Mouse (Mus musculus) small intestine, adult 2 months (tissue): ENCODE results near the gene Bscl2. TPM values are rescaled to one million over a fixed set of nuclear protein-coding genes. Genes with fewer than 3 reads are reported as not detected.
"Not testable (repeated sequence)": the region's sequence is repeated elsewhere in the genome, so short reads cannot be mapped to it uniquely, and the experiment has no call there.

ENCODE experiments used
- H3K27ac ChIP-seq: fragments of 200-500 bp; 2 replicates; pipeline ENCODE4 v1.5.1; 2012; ENCODE audit warnings: low read depth, low read length, control low read depth, inconsistent platforms; ENCODE audit not compliant: insufficient read depth
- H3K27me3 ChIP-seq: fragments of 200-500 bp; 2 replicates; pipeline ENCODE4 v1.6.1; 2012; ENCODE audit warnings: mild to moderate bottlenecking, moderate library complexity, low read length, inconsistent platforms; ENCODE audit not compliant: control insufficient read depth, insufficient read depth
- H3K36me3 ChIP-seq: fragments of 200-500 bp; 2 replicates; pipeline ENCODE4 v1.6.1; 2012; ENCODE audit warnings: mild to moderate bottlenecking, low read length, control low read depth, inconsistent platforms; ENCODE audit not compliant: control insufficient read depth, insufficient read depth
- H3K4me1 ChIP-seq: fragments of 200-500 bp; 2 replicates; pipeline ENCODE4 v1.6.1; 2012; ENCODE audit warnings: low read length, inconsistent platforms, mixed read lengths; ENCODE audit not compliant: control insufficient read depth, insufficient read depth, insufficient read length
- H3K4me3 ChIP-seq: fragments of 200-500 bp; 2 replicates; pipeline ENCODE4 v1.5.1; 2012; ENCODE audit warnings: low read depth, mild to moderate bottlenecking, control low read depth, inconsistent platforms, low read length, moderate library complexity
- CTCF ChIP-seq: fragments of 200-500 bp; IDR thresholded peaks from 2 replicates; pipeline ENCODE4 v1.5.1; 2012; ENCODE audit warnings: low read depth, mild to moderate bottlenecking, control low read depth, inconsistent platforms, low read length, moderate library complexity, mixed read lengths; ENCODE audit not compliant: insufficient replicate concordance, insufficient read length; ENCODE audit errors: extremely low read depth
- POLR2A ChIP-seq: fragments of 200-500 bp; IDR thresholded peaks from 2 replicates; pipeline ENCODE4 v1.6.1; 2012; ENCODE audit warnings: low read depth, mild to moderate bottlenecking, control low read depth, inconsistent platforms, low read length, moderate library complexity
- WGBS: fragments of 180-500 bp; shearing (Covaris S2); methylation state at CpG from one replicate; pipeline ENCODE4 v1.1.7; 2018; 5-methylcytosine and 5-hydroxymethylcytosine counted together
- polyA plus RNA-seq: library from polyadenylated mRNA; depleted of rRNA; stranded (reverse); fragments of >200 nt; gene quantifications from 2 replicates; pipeline ENCODE4 v1.2.3, GENCODE M21; 2012

Bscl2 gene
- polyA plus RNA-seq, 1 experiment: 82.6 TPM

DNA sequence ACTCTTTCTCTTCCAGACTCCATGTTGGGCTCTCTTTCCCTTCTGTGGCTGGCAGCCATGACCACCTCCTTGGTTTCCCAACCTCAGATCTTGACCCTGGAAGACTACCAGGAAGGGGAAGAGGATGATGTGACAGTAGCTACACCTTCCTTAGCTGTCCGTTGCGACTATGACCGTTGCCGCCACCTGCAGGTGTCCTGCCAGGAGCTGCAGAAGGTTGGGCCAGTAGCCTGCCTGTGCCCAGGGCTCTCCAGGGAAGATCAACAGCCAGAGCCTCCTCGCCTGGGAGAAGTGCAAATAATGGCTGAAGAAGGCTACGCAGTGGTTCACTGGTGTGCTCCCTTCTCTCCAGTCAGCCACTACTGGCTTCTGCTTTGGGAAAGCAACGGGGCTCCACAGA lies 14.4 kb downstream of the Bscl2 start:
- no peak for TF ChIP-seq POLR2A
- no peak for TF ChIP-seq CTCF
- no peaks in the 10 kb centered on the region for H3K27me3 ChIP-seq
- H3K4me3 ChIP-seq: no peak overlapping the region
- no peak overlapping the region for H3K27ac ChIP-seq
- WGBS: 37% methylated on average over 7 of the region's 7 CpGs
- peaks cover 10% of the 10 kb centered on the region for H3K36me3 ChIP-seq
- H3K4me1 ChIP-seq: no peaks in the 10 kb centered on the region

DNA sequence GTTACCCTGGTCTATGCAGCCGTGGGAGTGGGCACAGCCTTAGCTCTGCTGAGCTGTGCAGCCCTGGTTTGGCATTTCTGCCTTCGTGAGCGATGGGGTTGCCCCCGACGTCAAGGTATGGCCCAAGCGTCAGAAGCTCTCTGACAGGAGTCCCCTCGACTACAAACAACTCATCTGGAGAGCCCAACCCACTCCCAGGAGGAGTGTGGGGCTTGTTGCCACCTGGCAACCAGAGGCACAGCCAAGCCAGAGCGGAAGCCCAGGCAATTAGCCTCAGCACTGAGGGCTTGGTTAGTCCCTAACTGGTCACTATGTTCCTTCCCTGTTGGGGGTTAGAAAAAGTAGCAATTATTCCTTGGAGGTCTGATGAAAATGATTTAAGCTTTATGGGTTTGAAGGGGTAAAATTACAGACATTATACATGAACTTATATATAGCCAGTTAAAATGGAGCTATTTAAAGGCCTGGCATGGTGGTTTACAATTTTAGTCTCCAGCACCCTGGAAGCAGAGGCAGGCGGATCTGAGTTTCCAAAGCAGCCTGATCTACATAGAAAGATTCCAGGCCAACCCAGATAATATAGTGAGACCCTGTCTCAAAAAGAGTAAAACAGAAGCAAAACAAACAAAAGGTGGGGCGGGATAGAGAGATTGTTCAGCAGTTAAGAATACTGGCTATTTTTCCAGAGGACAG lies 15.1 kb downstream of the Bscl2 start:
- no peak overlapping the region for H3K27ac ChIP-seq
- TF ChIP-seq POLR2A (no peak), CTCF (no peak)
- WGBS: 62% methylated on average over 10 of the region's 10 CpGs
- H3K36me3 ChIP-seq: peaks cover 5% of the 10 kb centered on the region
- no peaks in the 10 kb centered on the region for H3K27me3 ChIP-seq
- H3K4me1 ChIP-seq: no peaks in the 10 kb centered on the region
- H3K4me3 ChIP-seq: no peak overlapping the region

DNA sequence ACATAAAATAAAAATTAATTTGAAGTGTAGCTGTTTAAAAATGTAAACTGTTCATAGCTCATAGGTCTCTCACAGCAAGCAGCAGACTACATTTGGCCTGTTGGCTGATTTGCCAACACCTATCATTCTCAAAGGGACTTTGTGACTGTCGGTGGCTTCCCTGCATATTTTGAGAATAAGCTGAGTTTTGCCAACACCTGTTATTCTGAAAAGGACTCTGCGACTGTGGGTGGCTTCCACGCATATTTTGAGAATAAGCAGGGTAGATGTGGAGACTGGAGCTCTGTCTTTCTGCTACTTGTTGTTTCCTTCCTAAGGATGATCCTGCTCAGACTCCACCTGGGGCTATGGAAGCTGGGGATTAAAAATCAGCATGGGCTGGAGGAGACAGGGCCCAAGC lies 15.8 kb downstream of the Bscl2 start:
- no peak for TF ChIP-seq CTCF
- no peak for TF ChIP-seq POLR2A
- Histone ChIP-seq H3K4me1 (no peaks in the 10 kb centered on the region), H3K27ac (no peak overlapping the region), H3K4me3 (no peak overlapping the region), H3K27me3 (no peaks in the 10 kb centered on the region), H3K36me3 (no peaks in the 10 kb centered on the region)
- WGBS: 82% methylated on average over 3 of the region's 3 CpGs

DNA sequence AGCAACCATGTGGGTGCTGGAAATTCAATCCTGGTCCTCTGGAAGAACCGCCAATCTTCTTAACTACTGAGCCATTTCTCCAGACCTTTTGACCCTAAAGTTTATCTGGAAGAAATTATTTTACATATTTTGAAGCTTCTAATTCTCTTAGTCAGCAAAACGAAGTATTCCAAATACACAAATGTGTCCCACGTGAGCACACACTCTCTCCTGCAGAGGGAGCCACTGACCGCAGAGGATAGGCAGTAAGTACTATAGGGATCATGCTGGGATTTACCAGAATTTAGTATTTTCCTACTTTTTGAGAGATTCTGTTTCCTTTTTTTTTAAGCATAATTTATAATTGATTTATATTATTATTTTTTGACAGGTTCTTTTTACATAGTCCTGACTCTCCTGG lies 20.4 kb downstream of the Bscl2 start:
- Histone ChIP-seq H3K36me3 (no peaks in the 10 kb centered on the region), H3K4me1 (no peaks in the 10 kb centered on the region), H3K4me3 (no peak overlapping the region), H3K27ac (no peak overlapping the region), H3K27me3 (no peaks in the 10 kb centered on the region)
- WGBS: 27% methylated on average over 4 of the region's 4 CpGs
- peak; percentile 64; the same call in 1 of the 2 replicates for TF ChIP-seq CTCF
- no peak for TF ChIP-seq POLR2A

DNA sequence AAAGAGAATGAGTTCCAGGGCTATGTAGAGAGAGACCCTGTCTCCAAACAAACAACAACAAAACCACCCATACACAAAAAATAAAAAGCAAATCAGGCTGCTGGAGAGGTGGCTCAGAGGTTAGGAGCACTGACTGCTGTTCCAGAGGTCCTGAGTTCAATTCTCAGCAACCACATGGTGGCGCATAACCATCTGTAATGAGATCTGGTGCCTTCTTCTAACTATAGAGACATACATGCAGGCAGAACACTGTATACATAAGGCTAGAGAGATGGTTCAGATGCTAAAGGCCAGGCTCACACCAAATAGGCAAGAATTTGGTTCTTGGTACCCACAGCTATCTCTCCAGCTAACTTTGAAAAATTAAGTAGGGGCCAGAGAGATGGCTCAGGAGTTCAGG lies 21.8 kb downstream of the Bscl2 start:
- Histone ChIP-seq H3K36me3 (no peaks in the 10 kb centered on the region), H3K4me3 (no peak overlapping the region), H3K27me3 (no peaks in the 10 kb centered on the region), H3K27ac (no peak overlapping the region), H3K4me1 (no peaks in the 10 kb centered on the region)
- TF ChIP-seq POLR2A (no peak), CTCF (no peak)
- 18% methylated on average over 1 of the region's 1 CpGs for WGBS

DNA sequence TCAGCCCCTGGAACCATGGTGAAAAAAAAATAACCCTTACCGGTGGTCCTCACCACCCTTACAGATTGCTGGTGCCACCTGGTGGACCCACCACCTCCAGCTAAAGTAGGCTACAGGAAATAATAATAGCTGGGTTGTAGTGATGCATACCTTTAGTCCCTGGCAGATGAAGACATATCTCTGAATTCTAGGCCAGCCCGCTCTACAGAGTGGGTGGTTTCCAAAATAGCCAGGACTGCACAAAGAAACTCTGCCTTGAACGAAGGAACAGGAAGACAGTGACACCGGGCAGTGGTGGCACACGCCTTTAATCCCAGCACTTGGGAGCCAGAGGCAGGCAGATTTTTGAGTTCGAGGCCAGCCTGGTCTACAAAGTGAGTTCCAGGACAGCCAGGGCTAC lies 27.0 kb downstream of the Bscl2 start:
- Histone ChIP-seq H3K4me3 (no peak overlapping the region), H3K27me3 (no peaks in the 10 kb centered on the region), H3K4me1 (no peaks in the 10 kb centered on the region), H3K27ac (no peak overlapping the region), H3K36me3 (no peaks in the 10 kb centered on the region)
- TF ChIP-seq POLR2A (no peak), CTCF (no peak)
- 76% methylated on average over 6 of the region's 6 CpGs for WGBS

DNA sequence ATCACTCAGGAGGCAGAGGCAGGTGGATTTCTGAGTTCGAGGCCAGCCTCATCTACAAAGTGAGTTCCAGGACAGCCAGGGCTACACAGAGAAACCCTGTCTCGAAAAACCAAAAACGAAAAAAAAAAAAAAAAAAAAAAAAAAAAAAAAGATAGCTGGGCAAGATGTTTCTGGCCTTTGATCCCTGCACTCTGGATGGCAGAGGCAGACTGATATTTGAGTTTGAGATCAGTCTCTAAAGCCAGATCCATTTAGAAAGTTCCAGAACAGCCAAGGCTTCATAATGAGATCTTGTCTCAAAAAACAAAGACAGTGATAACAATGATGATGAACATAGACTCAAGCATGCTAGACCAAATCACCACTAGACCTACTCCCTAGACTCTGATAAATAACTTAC lies 33.1 kb downstream of the Bscl2 start:
- H3K27me3 ChIP-seq, H3K4me3 ChIP-seq, H3K27ac ChIP-seq: not testable (repeated sequence)
- WGBS: 50% methylated on average over 3 of the region's 3 CpGs
- Histone ChIP-seq H3K36me3 (peaks cover 17% of the 10 kb centered on the region), H3K4me1 (peaks cover 11% of the 10 kb centered on the region; the same call in 1 of the 2 replicates)

DNA sequence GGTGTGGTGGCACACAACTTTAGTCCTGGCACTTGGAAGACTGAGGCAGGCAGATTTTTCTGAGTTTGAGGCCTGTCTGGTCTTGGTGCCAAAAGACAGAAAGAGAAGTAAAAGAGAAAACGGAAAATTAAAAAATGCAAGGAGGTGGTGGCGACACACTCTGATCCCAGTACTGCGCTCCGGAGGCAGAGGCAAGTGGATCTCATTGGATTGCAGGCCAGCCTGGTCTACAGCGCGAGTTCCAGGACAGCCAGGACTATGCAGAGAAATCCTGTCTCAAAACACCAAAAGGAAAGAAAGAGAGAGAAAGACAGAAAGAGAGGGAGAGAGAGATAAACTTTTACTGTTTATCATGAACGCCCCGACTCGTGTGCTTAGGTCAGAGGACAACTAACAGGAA lies 33.6 kb downstream of the Bscl2 start:
- Histone ChIP-seq H3K27me3 (no peaks in the 10 kb centered on the region), H3K4me1 (peaks cover 11% of the 10 kb centered on the region; the same call in 1 of the 2 replicates), H3K4me3 (peak overlapping the region; percentile 87), H3K36me3 (peaks cover 21% of the 10 kb centered on the region), H3K27ac (peak overlapping the region; percentile 52)
- TF ChIP-seq POLR2A: no peak
- TF ChIP-seq CTCF: no peak
- 11% methylated on average over 9 of the region's 9 CpGs for WGBS
